Mouse (Mus musculus) heart, postnatal 0 days (tissue): ENCODE results near the gene Spata21.
A peak's percentile ranks its signal among the peaks of the same experiment; 100 is the strongest.

Source experiments
- CTCF ChIP-seq: IDR thresholded peaks from 2 replicates; pipeline ENCODE4 v1.5.1; 2016; ENCODE audit warnings: antibody characterized with exemption, control low read depth, low read depth
- EP300 ChIP-seq: IDR thresholded peaks from 2 replicates; pipeline ENCODE4 v1.6.1; 2016; ENCODE audit warnings: antibody characterized with exemption, low read depth

DNA sequence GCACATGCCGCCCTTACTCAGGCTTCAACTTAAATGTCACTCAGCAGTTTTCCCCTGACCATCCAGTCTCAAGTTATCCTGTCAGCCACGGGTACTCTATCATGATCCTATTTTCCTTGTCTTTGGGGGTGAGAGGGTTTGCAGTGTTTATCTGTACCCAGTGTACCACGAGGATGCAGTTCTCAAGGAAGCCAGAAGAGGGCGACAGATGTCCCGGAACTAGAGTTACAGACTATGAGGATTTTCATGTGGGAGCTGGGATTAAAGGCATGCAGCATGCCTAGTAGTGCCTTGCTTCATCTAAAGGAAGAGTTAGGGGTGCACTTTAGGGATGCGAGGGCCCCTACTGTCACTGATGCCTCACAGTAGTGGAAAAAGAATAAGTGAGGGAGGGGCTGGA, 13.7 kb downstream of the Spata21 start:
- TF ChIP-seq CTCF (peak; percentile 45), EP300 (no peak)
